Mouse (Mus musculus): Measurements from ENCODE around the gene Gm28043. TPM values are rescaled to one million over a fixed set of nuclear protein-coding genes. Genes with fewer than 3 reads are reported as not detected.

The Gm28043 gene
- polyA plus RNA-seq, 1 experiment, result 2.1 TPM

DNA sequence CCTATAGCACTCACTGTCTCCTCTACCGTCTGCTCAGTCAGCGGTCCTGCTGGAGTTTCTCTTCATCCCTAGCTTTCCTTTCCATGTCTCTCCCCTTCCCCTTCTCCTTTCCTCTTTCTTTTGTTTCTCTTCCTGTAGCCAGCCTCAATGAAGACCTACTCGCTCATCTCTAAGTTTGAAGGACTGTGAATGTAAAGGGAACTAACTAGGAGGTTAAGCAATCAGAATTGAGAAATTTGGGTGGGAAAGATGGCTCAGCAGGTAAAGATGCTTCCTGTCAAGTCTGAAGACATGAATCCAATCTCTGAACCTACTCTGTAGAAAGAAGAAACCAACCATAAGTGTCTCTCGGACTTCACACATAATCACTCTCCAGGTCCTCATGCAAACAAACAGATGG lies 58.6 kb downstream of the Gm28043 start:
- no peak overlapping the region for H3K27ac ChIP-seq (ENCODE audit: insufficient read depth, low read length)
- H3K4me3 ChIP-seq (ENCODE audit: insufficient read depth, low read length), result no peak overlapping the region
- TF ChIP-seq CTCF (IDR thresholded peaks at IDR 0.05; ENCODE audit: borderline replicate concordance, insufficient read depth, low read length) (no peak), POLR2A (IDR thresholded peaks at IDR 0.05; ENCODE audit: low read depth, low read length) (no peak)
- H3K4me1 ChIP-seq (ENCODE audit: control insufficient read depth, insufficient read depth, low read length), result peaks cover 2% of the 10 kb centered on the region; the same call in 1 of the 2 replicates

DNA sequence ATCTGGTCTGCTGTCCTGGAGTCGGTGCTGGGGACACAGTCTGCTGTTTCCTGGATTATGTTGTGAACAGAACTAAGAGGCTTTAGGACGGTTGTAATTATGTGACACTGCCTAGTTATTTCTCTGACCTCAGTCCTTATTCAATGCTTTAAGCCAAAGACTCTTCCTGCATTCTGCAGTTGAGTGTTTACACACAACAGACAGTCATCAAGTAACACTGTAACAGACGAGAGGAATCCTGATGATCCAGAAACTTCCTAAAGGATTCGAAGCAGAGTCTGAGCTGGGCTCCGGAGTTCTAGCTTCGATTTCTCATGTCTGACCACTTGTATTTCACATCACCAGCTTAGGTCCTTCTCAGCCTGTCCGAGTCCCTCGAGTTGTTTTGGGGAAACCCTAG lies 63.9 kb downstream of the Gm28043 start:
- Histone ChIP-seq H3K4me3 (ENCODE audit: insufficient read depth, low read length) (no peak overlapping the region), H3K27ac (ENCODE audit: insufficient read depth, low read length) (no peak overlapping the region), H3K4me1 (ENCODE audit: control insufficient read depth, insufficient read depth, low read length) (no peaks in the 10 kb centered on the region)
- TF ChIP-seq POLR2A (IDR thresholded peaks at IDR 0.05; ENCODE audit: low read depth, low read length) (no peak), CTCF (IDR thresholded peaks at IDR 0.05; ENCODE audit: borderline replicate concordance, insufficient read depth, low read length) (no peak)

DNA sequence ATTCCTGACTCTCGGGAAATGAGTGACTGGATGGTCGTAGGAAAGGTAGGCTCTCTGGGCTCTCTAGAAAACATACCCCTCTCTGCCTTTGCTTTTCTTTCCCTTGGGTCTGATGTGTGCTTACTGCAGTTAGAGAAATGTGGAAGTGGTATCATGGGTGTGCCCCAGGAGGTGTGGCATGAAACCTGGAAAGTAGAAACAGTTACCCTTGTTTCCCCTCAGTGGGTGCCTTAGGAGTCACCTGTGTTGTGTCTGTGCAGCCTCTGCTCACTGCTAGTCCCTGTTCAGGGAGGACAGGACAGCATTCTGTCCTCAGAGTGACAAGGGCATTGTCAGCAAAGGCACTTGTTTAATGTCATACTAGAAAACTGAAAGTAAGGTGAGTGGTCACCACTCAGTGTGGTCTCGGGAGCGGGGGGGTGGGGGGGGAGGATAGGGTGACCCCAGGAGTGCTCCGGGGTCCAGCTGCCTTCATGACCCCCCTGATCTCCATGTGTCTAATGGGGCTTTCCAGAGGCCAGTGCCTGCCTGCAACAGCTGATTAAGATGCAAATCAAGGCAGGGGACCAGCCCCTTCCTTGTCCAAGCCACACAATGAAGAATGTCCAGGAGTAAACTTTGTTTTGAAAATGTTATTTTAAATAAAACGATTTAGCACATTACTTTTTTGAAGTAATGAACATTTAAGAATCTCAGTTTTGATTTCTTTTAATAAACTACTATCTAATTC lies 64.5 kb downstream of the Gm28043 start:
- Histone ChIP-seq H3K27ac (ENCODE audit: insufficient read depth, low read length) (no peak overlapping the region), H3K4me1 (ENCODE audit: control insufficient read depth, insufficient read depth, low read length) (no peaks in the 10 kb centered on the region), H3K4me3 (ENCODE audit: insufficient read depth, low read length) (no peak overlapping the region)
- TF ChIP-seq POLR2A (IDR thresholded peaks at IDR 0.05; ENCODE audit: low read depth, low read length) (no peak), CTCF (IDR thresholded peaks at IDR 0.05; ENCODE audit: borderline replicate concordance, insufficient read depth, low read length) (no peak)

DNA sequence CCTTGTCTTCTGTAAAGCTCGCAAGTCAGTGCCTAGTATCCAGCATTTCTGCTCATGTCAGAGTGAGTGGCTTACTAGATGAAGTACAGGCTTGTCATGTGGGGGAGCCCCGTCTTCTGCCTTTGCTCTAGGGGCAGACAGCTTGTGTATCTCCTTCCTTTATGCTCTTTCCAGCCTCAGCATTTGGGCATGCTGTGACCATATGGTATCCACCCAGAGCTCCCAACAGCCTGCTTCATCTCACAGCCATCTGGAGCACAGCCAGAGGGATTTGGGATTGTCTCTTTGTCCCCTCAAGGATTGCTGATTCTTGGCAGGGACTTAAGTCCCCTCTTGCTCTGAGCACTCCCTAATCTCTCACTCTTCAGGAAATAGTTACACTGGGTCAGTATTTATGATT lies 65.5 kb downstream of the Gm28043 start:
- H3K27ac ChIP-seq (ENCODE audit: insufficient read depth, low read length), result no peak overlapping the region
- H3K4me1 ChIP-seq (ENCODE audit: control insufficient read depth, insufficient read depth, low read length), result no peaks in the 10 kb centered on the region
- TF ChIP-seq CTCF (IDR thresholded peaks at IDR 0.05; ENCODE audit: borderline replicate concordance, insufficient read depth, low read length) (no peak), POLR2A (IDR thresholded peaks at IDR 0.05; ENCODE audit: low read depth, low read length) (no peak)
- H3K4me3 ChIP-seq (ENCODE audit: insufficient read depth, low read length), result no peak overlapping the region

DNA sequence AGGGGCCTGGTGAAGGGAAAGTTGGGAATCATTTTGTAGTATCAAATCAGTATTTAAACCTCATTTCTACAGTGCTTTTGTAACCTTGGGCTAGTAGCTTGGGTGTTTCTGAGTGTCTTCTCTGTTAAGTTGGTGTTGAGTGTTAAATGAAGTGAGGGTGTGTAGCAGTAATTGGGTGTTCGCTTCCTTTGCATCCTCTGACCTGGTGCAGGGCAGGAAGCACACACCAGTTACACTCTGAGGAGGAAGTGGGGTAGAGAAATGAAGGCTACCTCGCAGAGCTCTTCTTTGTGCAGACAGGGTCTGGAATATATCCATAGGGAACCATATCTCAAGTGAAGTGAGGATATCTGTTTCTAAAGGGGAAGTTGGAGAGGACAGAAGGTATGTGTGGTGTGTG lies 66.2 kb downstream of the Gm28043 start:
- H3K4me1 ChIP-seq (ENCODE audit: control insufficient read depth, insufficient read depth, low read length), result no peaks in the 10 kb centered on the region
- no peak overlapping the region for H3K27ac ChIP-seq (ENCODE audit: insufficient read depth, low read length)
- H3K4me3 ChIP-seq (ENCODE audit: insufficient read depth, low read length), result no peak overlapping the region
- TF ChIP-seq CTCF (IDR thresholded peaks at IDR 0.05; ENCODE audit: borderline replicate concordance, insufficient read depth, low read length) (no peak), POLR2A (IDR thresholded peaks at IDR 0.05; ENCODE audit: low read depth, low read length) (no peak)

DNA sequence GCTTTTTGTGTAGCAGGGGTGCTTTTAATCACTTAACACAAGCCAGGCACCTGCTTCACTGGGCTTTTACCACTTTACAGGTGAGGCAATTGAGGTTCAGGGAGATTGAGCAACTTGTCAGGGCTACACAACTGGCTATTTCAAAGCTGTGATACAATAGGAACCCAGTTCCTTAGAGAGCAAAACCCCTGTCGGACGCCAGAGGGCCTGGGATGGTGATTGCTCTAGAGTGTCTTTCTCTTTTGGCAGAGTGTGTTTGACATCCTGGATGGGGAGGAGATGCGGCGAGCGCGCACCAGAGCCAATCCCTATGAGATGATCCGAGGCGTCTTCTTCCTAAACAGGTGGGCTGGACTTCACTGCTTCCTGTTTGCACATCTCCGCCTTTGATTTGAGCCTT lies 67.0 kb downstream of the Gm28043 start:
- Histone ChIP-seq H3K27ac (ENCODE audit: insufficient read depth, low read length) (no peak overlapping the region), H3K4me1 (ENCODE audit: control insufficient read depth, insufficient read depth, low read length) (no peaks in the 10 kb centered on the region), H3K4me3 (ENCODE audit: insufficient read depth, low read length) (no peak overlapping the region)
- no peak for TF ChIP-seq CTCF (IDR thresholded peaks at IDR 0.05; ENCODE audit: borderline replicate concordance, insufficient read depth, low read length)
- no peak for TF ChIP-seq POLR2A (IDR thresholded peaks at IDR 0.05; ENCODE audit: low read depth, low read length)

DNA sequence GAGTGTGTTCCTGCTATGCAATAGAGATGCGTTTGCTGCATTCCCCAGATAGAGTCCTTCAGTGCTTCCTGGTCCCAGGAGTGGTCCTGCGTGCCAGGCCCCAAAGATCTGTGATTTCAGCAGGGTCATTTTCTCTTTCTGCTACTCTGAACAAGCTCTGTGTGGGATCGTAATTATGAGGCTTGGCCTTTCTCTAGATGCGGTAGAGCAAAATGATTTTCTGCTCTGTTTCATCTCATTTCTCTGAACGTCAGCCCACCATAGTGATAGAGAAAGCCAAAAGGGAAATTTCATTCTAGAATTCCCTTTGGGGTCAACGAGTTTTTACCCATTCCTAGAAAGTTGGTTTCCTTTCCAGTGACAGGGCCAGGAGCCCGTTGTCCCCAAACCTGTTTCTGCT lies 67.6 kb downstream of the Gm28043 start:
- no peak overlapping the region for H3K27ac ChIP-seq (ENCODE audit: insufficient read depth, low read length)
- no peak overlapping the region for H3K4me3 ChIP-seq (ENCODE audit: insufficient read depth, low read length)
- H3K4me1 ChIP-seq (ENCODE audit: control insufficient read depth, insufficient read depth, low read length), result no peaks in the 10 kb centered on the region
- TF ChIP-seq CTCF (IDR thresholded peaks at IDR 0.05; ENCODE audit: borderline replicate concordance, insufficient read depth, low read length) (no peak), POLR2A (IDR thresholded peaks at IDR 0.05; ENCODE audit: low read depth, low read length) (no peak)

DNA sequence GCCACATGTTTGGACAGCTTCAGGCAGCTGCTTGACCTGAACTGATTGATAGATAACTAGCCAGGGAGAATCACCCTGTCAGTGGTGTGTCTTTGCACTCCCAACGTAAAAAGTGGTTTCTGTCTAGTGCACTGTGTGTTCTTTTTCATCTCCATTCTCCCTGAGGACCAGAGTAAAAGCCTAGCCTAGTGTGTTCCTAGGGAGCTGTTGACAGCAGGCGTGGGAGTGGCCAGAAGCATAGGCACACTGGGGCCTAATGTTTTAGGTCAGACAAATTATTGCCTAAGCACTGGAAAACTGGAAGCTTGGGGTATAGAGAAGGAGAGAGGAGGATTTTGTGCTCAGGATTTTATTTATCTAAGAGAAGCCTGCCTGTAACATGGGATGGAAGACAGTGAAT lies 68.5 kb downstream of the Gm28043 start:
- TF ChIP-seq POLR2A (IDR thresholded peaks at IDR 0.05; ENCODE audit: low read depth, low read length), result no peak
- no peak for TF ChIP-seq CTCF (IDR thresholded peaks at IDR 0.05; ENCODE audit: borderline replicate concordance, insufficient read depth, low read length)
- Histone ChIP-seq H3K4me3 (ENCODE audit: insufficient read depth, low read length) (no peak overlapping the region), H3K27ac (ENCODE audit: insufficient read depth, low read length) (no peak overlapping the region), H3K4me1 (ENCODE audit: control insufficient read depth, insufficient read depth, low read length) (no peaks in the 10 kb centered on the region)

DNA sequence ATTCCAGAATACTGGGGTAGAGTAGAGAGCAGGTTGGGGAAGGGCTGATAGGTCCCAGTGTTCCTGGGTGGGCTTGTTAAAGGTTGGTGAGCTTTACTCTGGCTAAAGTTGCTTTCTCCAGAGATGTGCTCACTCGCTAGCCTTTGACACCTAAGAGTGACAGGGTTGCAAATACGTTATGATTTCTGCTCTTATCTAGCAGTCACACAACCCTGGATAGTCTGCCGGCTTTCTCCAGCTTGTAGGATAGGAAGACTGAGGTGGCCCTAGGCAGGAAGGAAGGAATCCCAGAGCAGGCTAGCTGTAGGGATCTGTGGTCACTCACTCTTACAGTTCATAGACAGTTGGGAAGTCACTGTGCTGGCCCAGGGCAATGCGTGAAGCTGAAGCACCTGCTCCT lies 69.6 kb downstream of the Gm28043 start:
- no peak overlapping the region for H3K4me3 ChIP-seq (ENCODE audit: insufficient read depth, low read length)
- H3K4me1 ChIP-seq (ENCODE audit: control insufficient read depth, insufficient read depth, low read length), result no peaks in the 10 kb centered on the region
- no peak overlapping the region for H3K27ac ChIP-seq (ENCODE audit: insufficient read depth, low read length)
- TF ChIP-seq POLR2A (IDR thresholded peaks at IDR 0.05; ENCODE audit: low read depth, low read length) (no peak), CTCF (IDR thresholded peaks at IDR 0.05; ENCODE audit: borderline replicate concordance, insufficient read depth, low read length) (no peak)

DNA sequence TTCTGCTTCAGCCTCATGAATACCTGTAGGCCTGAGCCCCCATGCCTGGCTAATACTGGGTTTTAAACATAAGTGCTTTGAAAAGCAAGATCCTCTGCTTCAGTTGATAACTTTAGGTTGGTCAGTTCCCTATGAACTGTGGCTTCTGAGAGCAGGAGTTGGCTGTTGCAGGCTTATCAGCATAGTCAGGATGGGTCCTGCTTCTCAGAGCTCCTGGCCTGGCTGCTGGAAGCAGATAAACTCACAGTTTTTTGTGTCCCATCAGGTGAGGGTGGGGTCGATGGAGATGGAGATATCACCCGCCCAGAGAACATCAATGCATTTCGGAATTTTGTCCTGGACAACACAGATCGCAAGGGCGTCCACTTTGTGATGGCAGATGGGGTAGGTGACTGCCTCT lies 72.1 kb downstream of the Gm28043 start:
- TF ChIP-seq POLR2A (IDR thresholded peaks at IDR 0.05; ENCODE audit: low read depth, low read length), result no peak
- no peak for TF ChIP-seq CTCF (IDR thresholded peaks at IDR 0.05; ENCODE audit: borderline replicate concordance, insufficient read depth, low read length)
- H3K4me3 ChIP-seq (ENCODE audit: insufficient read depth, low read length), result no peak overlapping the region

More for the DNA sequence above, 72.1 kb downstream of the Gm28043 start:
- H3K4me1 ChIP-seq (ENCODE audit: control insufficient read depth, insufficient read depth, low read length), result no peaks in the 10 kb centered on the region
- H3K27ac ChIP-seq (ENCODE audit: insufficient read depth, low read length), result no peak overlapping the region

All from embryonic fibroblast, embryonic 13.5 days (primary cell).